Mouse (Mus musculus): Measurements from ENCODE around the gene Arhgap28.

DNA sequence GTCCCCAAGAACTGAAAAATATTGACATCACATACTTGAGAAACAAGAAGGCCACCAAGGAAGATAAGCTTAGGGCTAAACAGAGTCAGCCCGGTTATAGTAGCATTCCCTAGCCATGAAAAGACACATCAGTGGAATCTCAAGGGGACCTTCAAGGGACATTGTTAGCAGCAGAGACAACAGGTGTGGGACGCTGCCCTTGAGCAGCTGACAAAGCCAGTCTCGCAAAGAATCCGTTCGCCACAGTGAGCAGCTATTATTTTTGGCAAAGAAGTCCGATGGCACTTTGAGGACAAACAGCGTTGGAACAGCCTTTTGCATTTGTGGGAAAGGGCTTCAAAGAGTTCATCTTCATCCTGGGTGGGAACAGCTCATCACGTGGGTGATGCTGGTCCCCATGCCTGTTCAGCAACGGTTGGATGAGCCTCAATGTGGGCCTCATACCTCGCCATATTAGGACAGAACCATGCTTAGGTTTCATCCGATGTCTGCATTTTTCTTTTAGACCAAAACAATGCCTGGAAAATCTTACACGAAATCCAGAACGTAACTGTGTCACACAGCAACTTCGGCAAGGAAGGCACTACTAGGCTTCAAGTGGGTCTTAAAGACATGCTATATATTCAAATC, 99.5 kb downstream of the Arhgap28 start:
- TF ChIP-seq CTCF (IDR thresholded peaks at IDR 0.05; ENCODE audit: low read depth, low read length): no peak
- no peak for TF ChIP-seq GATA1 (IDR thresholded peaks at IDR 0.05; ENCODE audit: borderline replicate concordance, low read length)
- no peak for TF ChIP-seq POLR2AphosphoS5 (IDR thresholded peaks at IDR 0.05; ENCODE audit: insufficient replicate concordance, low read depth, low read length)
- no peak for TF ChIP-seq TAL1 (conservative IDR thresholded peaks at IDR 0.05; ENCODE audit: low read depth, low read length)
- no peak for TF ChIP-seq GATA2 (IDR thresholded peaks at IDR 0.05; ENCODE audit: borderline replicate concordance, low read depth, low read length)

Measured in G1E (cell line).